Mouse (Mus musculus): ENCODE results near the gene Mphosph6.

Gene Mphosph6

DNA sequence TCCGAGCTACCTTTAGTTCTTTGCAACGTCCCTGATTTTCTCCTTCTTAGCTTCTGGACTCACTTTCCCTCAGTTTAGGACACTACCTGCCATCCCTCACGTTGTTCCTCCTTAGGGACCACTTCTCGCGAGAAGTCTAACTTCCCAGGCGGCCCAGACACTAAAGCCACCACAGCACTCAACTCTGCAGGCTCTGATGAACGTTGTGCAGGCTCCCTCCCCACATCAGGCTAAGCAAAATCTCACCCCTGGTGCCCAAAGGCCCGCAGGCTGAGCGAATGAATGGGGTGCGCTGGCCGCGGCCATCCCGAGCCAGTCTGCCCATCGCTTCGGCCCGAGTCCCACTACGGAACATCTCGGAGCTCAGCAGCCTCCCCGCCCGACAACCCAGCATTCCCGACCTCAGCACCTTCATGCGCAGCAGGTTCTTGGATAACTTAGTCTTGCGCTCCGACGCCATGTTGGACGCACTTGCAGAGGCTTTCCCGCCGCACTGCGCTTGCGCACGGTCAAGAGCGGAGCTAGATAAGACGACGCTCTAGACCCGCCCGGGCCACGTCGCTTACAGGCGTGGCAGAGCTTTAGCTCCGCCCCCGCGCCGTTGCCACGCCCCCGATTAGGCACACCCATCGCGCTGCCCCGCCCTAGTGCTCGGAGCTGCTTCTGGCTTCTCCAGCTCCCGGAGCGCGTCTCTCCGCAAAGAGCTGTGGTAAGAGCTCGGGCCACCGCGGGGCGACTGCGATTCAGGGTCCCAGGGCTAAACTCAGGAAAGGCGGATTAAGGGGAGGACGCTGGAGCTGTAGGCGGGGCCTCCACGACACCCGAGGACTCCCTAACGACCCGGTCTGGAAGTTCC, at the start of gene Mphosph6:
Mphosph6 (minus strand) TSS at position 501 of the 856 bp plus-strand sequence.
- peak; percentile 95 for DNase-seq

DNA sequence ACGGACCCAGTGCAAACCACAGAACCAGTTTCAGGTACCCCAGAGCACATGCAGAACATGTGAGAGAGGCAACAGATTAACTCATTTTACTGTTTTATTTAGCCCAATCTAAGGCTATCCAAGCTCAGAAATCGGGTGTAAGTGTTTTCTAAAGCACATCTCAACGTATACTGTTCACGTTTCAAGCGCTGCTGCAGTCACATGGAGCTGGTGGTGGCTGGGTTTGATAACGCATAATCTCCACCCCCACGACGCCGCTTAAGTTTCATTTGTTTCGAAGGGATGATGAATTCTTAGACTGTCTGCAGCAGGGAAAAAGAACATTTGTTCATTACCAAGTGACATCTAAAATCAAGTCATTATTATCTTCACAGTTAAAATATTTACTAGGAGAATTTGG, 48.7 kb upstream of the Mphosph6 start:
- DNase-seq, result no peak

DNA sequence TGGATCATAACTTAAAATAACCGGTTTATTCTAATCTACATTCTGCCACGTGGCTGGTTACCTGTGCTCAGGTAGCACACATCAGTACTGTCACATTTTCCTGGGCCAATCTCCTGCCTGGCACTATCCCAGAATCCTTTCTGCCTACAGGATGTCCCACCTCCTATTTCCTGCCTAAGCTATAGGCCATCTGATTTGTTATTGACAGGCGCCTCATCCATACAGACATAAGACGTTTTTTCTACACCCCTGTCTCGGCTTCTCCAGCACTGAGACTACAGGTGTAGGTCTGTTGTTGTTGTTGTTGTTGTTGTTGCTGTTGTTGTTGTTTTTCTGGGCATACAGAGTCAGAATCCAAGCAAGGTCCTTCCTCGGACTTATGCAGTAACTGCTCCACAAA, 46.1 kb upstream of the Mphosph6 start:
- no peak for DNase-seq

DNA sequence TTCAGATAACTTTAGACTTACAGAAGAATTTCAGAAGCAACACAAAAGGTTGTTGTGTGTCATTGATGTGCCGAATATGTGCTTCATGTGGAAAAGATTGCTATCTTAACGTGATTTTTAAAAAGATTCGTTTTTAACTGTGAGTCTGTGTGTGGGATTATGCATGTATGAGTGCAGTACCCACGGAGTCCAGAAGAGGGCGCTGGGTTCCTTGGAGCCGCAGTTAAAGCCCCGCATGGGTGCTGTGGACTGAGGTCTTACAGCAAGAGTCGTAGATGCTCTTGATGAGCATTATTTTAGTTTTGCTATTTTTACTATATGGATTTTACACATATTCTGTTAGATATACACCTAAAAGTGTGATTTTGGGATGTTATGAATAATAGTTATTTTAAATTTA, 42.0 kb upstream of the Mphosph6 start:
- DNase-seq, result no peak

DNA sequence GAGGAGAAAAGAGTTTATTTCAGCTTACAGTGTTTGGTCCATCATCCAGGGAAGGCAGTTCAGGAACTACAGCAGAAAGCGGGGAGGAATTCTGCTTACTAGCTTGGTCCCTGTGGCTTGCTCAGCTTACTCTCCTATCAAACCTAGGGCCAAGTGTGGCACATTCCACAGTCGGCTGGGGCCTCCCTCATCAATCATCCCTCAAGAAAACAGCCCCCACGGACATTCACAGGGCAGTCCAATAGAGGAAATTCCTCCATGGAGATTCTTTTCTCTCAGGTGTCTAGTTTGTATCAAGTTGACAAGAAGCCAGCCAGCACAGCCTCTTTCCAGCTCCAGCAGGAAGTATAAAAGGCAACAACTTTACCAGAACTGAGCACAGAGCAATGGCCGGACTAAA, 11.8 kb upstream of the Mphosph6 start:
- DNase-seq, result no peak

DNA sequence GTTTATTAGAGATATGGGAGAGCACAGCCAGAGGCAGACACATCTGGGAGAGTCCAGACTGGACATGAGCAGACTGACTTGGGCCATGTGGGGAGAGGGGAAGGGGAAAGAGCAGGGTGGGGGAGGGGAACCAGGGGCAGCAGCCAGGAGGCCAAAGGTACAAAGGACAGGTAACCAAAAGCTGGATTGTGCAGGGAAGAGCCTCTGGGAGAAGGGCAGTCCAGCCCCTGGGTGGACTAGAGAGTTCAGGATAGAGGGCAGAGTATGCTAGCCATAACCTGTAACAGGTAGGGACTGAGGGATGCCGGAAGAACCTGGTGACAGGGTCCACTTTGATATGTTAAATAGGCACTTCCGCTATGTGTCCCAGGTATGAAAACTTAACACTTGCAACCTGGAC, 8.9 kb upstream of the Mphosph6 start:
- no peak for DNase-seq

DNA sequence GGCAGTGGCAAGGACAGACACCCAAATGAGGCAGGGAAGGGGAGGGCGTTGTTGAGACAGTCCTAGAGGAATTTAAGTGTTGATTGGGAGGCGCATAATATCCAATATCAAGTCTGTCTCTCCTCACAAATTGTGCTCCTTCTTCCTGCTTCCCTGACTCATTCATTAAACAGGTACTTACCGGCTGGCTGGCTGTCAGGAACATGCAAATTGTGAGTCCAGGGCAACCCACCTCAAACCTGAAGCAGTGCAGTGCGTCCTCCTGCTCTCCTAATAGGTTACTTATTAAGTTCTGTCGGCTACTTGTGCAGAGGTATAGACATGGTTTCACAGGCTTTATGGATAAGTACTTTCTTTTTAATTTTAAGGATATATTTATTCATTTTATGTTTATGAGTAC, 3.7 kb upstream of the Mphosph6 start:
- no peak for DNase-seq

DNA sequence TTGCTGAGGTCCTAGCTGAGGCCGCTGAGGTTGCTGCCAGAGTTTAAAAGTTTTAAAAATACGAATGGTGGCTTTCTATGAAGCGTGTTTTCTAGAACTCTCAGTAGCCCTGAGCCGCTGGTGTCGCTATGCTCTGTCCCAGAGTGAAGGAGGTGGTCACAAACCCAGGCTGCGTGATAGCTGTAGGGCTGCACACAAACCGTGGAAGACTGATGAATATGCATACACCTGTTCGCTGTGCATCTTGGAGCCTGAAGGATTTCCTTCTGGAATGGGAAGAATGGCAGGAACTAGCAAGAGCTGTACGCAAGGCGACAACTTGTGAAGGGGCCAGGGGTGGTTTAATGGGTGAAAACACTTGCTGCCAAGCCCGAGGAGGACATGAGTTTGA, 551 bp upstream of the Mphosph6 start:
- DNase-seq, result no peak

DNA sequence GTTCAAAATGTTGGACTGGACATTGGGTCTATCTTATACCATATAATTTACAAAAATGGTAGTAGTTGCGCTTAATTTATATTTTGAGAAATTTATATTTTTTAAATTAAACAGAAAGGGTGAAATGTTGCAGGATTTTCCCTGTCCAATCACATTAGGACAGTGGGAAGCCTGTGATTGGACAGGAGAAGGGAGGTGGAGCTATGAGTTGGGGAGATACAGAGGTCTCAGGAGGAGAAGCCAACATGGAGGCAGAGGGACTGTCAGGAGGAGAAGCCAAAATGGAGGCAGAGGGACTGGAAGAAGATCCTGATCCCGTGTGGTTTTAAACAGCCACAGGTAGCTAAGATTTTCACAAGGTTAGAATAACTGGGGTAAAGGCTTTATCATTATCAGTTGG, 3.7 kb downstream of the Mphosph6 start:
- DNase-seq, result no peak

DNA sequence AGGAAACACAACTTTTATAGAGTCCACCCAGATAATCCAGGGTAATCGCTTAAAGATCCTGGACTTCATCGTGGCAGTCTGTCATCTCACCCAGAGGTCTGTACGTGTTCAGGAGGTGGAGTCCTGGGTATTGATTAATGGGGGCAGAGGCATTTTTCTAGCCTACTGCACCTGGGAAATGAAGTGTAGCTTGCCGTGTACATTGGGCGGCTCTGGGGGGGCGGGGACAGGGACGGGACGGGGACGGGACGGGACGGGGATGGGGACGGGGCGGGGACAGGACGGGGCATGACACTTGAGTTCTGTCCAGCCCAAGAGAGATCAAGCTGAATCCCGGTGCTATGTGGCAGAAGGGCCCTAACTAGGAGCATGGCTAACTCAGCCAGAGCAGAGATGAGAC, 5.3 kb downstream of the Mphosph6 start:
- DNase-seq, result no peak

DNA sequence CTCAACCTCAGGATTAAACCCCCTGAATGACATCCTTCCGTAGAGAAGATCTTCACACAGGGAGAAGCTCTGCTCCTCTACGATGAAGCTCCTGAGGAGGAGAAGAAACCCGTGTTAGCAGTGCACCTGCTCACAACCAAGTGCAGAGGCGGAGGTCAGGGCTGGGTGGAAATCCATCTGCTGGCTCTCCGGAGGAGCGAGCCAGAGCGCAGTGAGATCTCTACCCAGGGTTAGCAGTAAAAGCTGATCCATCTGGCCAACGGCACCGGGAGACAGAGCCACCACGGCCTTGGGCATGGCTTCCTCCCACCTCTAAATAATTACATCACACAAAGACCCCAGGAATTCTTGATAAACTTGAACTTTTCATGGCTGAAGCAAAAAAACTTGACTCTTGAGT, 7.2 kb downstream of the Mphosph6 start:
- no peak for DNase-seq

DNA sequence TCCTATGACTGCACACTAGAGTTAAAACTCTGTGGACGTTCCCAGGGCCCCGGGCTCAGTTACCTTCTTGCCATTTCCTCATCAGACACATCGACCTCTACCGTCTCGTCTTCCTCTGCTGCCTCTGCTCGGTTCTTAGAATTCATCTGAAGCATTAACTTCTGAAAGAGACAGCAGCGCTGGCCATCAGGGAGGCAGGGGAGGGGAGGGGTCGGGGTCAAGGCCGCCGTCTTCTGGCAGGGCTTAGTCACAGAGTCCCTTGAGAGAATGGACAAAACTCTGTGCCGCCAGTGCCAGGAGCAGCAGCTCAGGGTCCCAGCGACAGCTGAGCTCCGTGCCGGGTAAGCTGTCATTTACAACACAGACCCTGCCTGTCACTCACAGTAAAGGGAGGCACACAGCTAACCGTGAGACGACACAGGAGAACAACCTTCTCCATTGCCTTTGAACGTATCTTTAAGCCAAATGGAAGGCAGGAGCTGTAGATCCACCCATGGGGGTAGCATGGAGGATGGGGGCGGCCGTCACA, 9.1 kb downstream of the Mphosph6 start:
- no peak for DNase-seq

DNA sequence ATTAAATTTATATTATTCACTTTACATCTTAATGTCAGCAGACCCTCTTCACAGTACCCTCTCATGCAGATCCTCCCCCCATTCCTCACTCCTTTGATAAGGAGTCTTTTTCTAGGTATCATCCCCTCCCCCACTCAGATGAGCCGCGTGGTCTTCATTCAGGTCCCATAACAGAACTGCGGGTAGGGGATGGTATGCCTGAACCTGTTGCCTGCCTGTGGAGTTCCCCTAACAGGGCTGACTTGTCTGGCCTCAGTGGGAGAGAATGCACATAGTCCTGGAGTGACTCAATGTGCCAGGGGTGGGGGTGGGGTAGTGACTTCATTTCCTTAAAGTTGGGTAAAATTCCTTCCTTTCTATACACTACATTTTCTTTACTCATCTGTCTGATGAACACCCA, 15.3 kb downstream of the Mphosph6 start:
- DNase-seq, result no peak

DNA sequence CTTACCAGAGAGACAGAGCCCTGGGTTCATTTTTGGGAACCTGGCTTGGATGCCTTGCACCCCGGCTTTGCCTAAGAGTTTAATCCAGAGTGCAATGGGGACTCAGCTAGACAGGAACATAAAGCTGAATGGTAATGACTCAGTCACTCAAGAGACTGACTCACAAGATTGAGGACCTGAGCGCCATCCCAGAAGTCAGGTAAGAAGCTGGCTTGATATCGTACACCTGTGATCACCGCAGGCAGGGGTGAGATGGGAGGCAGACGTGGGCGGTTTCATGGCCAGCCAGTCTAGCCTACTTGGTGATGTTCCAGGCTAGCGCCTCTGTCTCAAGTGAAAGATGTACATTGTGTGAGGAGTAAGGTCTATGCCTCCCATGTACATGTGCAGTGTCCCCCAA, 18.7 kb downstream of the Mphosph6 start:
- DNase-seq, result no peak

DNA sequence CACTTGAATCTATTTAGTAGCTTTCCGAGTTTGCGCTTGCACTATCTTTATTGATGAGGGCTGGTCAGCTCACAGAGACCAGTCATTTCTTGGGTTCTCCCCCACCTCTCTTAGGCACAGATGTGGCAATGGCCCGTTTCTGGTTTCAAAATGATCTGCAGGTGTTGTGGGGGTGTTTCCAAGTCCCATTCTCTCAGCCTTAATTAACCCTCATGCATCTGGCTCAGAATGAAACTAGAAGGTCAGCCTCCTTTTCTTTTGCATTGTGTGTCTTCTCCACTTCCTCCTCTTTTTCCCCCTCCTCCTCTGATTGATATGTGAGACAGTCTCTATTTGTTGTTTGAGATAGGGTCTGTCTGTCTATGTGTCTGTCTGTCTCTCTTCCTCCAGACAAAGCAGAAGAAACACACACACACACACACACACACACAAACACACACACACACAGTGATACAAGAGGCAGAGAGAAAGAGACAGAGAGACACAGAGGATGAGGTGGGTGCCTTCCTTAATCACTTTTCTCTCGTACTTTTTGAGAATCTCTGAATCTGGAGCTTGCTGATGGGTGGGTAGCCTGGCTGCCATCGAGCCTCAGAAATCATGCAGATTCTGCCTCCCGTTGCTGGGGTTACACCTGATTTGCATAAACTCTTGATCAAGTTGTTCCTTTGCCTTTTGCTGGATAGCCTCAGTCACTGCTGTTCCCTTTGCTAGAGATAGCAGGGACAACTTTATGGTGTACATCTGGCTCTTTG, 20.2 kb downstream of the Mphosph6 start:
- no peak for DNase-seq

DNA sequence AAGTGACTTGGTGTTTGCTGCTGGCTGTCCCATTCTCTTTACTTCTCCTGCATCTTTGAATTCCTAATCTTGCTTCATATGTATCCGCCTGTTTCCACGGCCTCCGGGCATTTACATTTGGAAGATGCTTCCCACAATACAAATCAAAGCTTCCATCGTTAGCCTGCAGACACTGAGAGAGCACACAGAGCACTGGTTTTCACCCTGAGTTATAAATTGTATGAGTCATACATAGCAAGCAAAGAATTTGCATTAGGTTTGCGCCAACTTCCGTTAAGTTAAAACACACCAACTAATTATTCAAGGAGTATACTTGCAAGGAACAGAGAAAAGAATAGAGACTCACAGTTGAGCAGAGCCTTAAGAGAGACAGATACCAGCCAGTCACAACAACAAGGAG, 22.4 kb downstream of the Mphosph6 start:
- DNase-seq, result no peak

DNA sequence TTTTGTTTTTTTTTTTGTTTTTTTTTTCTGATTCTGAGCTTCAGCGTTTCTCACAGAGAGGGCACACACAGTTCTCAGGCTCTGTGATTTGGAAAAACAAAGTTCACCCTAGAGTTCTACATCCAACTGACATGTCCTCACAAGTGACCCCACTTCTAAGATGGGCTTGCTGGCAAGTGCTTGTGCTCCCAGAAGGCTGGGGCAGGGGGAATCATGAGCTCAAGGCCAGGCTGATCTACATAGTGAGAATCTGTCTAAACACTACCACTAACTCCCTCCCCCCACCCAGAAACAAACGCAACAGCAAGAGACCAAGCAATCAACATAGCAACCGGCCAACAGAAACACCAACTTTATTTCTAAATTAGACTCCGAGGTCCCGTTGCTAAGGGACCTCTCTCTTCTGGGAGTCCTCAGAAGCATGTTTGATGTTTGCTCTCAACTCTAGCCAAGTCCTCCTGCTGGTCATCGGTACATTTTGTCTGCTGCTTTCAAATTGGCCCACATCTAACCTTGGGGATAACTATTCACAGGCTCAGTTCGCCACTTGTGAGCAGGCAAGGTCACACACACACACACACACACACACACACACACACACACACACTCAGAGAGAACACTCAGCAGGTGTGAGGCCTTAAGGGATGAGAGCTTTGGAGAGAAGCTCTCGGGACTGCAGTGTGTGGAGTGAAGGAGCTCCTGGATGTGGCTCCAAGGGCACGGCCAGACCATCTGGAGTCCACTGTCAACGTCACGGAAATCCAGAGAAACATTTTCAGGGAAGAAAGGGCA, 23.0 kb downstream of the Mphosph6 start:
- DNase-seq, result no peak

DNA sequence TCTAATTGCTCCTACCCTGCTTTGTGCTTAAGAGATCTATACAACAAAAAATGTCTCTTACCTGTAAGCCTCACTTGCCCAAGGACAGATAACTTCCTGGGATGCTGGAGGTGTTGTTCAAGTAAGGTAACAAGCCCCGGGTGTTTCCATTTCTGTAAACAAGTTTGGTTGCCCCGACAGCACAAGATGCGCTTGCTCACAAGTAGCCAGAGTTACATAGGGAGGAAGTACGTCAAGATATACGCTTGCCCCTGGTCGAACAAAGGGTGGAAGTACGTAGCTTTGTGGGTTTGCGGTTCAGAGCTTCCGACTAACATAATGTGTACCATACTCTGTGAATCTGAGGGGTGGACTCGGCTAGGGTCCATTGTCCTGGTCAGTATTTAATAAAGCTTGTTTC, 25.7 kb downstream of the Mphosph6 start:
- DNase-seq, result no peak

DNA sequence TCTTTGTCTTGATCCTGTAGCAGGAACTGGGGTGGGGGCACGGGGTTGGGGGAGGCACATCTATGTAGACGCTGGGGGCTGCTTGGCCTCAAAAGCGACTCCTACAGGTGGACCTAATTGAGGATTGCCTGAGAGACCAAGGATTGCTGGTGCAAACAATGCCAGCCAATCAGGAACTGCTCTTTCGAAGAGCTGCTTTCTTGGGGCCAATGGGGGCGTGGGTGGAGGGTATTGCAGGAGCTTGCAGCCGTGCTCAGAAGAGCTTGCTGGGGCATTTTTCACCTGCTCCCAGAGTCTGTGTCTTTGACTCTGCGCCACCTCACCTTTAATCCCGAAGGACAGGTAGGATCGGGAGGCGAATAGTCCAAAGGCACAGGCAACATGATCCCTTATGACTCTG, 26.1 kb downstream of the Mphosph6 start:
- no peak for DNase-seq

DNA sequence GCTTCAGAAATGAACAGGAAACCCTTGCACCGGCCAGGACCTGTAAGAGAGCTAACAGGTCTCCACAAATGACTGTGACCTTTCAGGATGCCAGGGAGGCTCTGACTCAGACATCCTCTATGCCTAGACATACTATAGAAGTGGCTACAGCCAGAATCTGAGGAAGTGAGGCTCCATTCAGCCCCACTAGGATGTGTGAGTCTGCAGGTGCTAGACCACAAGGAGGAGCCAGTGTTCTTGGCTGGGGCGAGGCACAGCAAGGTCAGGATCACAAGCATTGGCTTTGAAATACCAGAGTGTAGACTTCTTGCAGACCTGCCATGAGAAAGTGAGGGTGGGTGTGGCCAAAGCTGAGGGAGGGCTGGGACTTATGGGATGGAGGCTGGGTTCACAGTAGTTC, 29.1 kb downstream of the Mphosph6 start:
- DNase-seq, result peak in 1 of 2 experiments; percentile 7

DNA sequence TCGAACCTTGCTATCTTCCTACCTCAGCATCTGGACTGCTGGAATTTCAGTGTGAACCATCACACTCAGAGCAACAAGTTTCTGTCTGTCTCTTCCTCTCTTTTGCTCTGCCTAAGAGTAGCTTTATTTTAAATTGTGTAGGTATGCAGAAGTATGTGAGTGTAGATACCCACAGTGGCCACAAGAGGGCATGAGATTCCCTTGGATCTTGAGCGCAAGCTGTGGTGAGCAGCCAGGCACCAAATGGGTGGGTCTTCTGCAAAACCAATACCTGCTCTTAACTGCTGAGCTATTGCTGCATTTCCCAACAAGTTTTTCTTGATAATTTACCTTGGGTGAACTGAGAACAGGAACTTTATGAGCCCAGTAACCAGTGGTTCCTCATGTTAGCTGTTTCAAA, 29.6 kb downstream of the Mphosph6 start:
- peak; percentile 12 to 16 for DNase-seq

DNA sequence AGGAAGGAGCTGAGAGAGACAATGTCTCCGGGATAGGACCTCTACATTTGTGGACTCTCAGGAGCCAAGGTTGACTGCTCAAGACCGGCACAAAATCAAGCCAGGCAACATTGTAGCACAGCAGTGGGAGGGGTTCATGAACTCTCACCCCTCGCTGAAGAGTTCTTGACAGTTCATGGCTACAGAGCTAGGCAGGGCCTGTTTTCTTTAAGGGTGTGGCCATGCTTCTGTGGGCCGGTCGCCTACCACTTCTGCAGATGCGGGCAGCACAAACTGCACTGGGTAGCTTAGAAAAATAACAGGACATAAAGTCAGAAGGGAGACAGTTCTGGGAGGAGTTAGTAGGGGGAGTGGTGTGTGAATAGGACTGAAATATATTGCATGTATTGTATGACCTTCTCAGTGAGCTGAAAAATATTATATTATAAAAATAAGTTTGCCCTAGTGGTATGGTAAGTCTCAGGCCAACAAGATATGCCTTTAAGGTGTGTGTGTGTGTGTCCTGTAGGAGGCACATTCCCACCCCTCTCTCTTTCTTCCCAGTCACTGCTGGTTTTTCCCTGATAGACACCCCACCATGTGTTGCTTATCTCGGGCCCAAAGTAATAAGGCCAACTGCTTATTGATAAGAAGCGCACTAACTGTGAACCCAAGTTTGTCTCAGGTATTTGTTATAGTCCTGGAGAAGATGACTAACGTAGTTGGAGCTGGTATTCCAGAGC, 30.5 kb downstream of the Mphosph6 start:
- no peak for DNase-seq

DNA sequence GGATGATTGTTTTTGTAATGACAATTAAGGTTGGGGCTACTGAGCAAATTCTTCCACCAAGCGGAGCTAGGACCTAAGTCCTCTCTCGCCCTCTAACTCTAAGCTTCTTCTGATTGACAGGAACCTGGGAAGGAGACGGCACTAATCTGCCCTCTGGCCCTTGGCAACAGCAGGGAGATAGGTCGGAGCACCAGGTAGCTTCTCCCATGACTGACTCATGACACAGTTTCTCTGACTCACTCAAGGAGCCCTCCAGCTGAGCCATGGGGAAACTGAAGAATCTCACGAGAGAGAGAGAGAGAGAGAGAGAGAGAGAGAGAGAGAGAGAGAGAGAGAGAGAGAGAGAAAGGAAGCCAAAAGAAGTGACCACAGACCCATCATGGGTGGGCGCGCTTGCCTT, 32.8 kb downstream of the Mphosph6 start:
- DNase-seq, result no peak

Data from thymus, postnatal 36 days (tissue).